29 mouse cellular contexts compared by ENCODE assay signal in genomic region chr1:189173479-189173878, GRCm38 (mm10).
DNase-seq lines count a peak whose midpoint lies in the region; ATAC-seq and TF ChIP-seq lines count a peak whose summit lies in the region.
"Had no signal": no experiment of that assay in that cellular context is flagged by ENCODE, and none has a peak within 500 bp of the region (broad histone marks: within the 10 kb centered on the region; RNA-seq: fewer than 3 reads in every experiment).

No protein-coding gene starts in this region.

- H3K27me3 ChIP-seq in embryonic facial prominence, embryonic 14.5 days (replicated peaks; ENCODE audit: control insufficient read depth, insufficient read depth, low read length), result no peaks in the 10 kb centered on the region
- no peaks in the 10 kb centered on the region for H3K27me3 ChIP-seq in embryonic facial prominence, embryonic 10.5 days (replicated peaks; ENCODE audit: low read depth, poor library complexity, severe bottlenecking)
- H3K27me3 ChIP-seq in lung, embryonic 14.5 days (ENCODE audit: insufficient read depth, low read length), result no peaks in the 10 kb centered on the region
- H3K27me3 ChIP-seq in limb, embryonic 15.5 days, result no peaks in the 10 kb centered on the region
- H3K27me3 ChIP-seq: embryonic facial prominence, embryonic 15.5 days; forebrain, embryonic 12.5 days; heart, embryonic 12.5 days; heart, embryonic 15.5 days; hindbrain, embryonic 13.5 days had no signal

- no peak overlapping the region for H3K4me3 ChIP-seq in embryonic facial prominence, embryonic 14.5 days (ENCODE audit: low read depth, low read length)
- H3K4me3 ChIP-seq in embryonic facial prominence, embryonic 10.5 days, result no peak overlapping the region
- H3K4me3 ChIP-seq in lung, embryonic 14.5 days (ENCODE audit: low read depth, low read length), result no peak overlapping the region
- H3K4me3 ChIP-seq in limb, embryonic 15.5 days, result no peak overlapping the region
- H3K4me3 ChIP-seq: embryonic facial prominence, embryonic 15.5 days; erythroblast, embryonic 14.5 days; forebrain, embryonic 12.5 days; heart, embryonic 12.5 days; heart, embryonic 15.5 days; hindbrain, embryonic 10.5 days; hindbrain, embryonic 13.5 days had no signal

- peaks cover 9% of the 10 kb centered on the region; the same call in 1 of the 2 replicates for H3K4me1 ChIP-seq in embryonic facial prominence, embryonic 14.5 days (ENCODE audit: control insufficient read depth, insufficient read depth, low read length)
- H3K4me1 ChIP-seq in embryonic facial prominence, embryonic 10.5 days, result no peaks in the 10 kb centered on the region
- H3K4me1 ChIP-seq in lung, embryonic 14.5 days (ENCODE audit: insufficient read depth), result 0 out of 2 replicates have a peak, but pooled peaks cover 3% of the 10 kb centered on the region
- peaks cover 2% of the 10 kb centered on the region; the same call in 1 of the 2 replicates for H3K4me1 ChIP-seq in limb, embryonic 15.5 days
- H3K4me1 ChIP-seq: forebrain, embryonic 12.5 days; heart, embryonic 12.5 days; heart, embryonic 15.5 days; hindbrain, embryonic 10.5 days; hindbrain, embryonic 13.5 days had no signal

- H3K27ac ChIP-seq in embryonic facial prominence, embryonic 14.5 days (replicated peaks; ENCODE audit: low read depth, low read length), result no peak overlapping the region
- H3K27ac ChIP-seq in embryonic facial prominence, embryonic 10.5 days (replicated peaks), result no peak overlapping the region
- H3K27ac ChIP-seq in lung, embryonic 14.5 days (ENCODE audit: low read depth), result no peak overlapping the region
- peak overlapping the region; percentile 9; the same call in 1 of the 2 replicates for H3K27ac ChIP-seq in limb, embryonic 15.5 days
- H3K27ac ChIP-seq: embryonic facial prominence, embryonic 15.5 days; forebrain, embryonic 12.5 days; heart, embryonic 15.5 days; hindbrain, embryonic 10.5 days; hindbrain, embryonic 13.5 days had no signal

- WGBS in embryonic facial prominence, embryonic 14.5 days, result 56% methylated on average over 8 of the region's 8 CpGs
- 86% methylated on average over 8 of the region's 8 CpGs for WGBS in embryonic facial prominence, embryonic 10.5 days
- 55% methylated on average over 8 of the region's 8 CpGs for WGBS in lung, embryonic 14.5 days
- WGBS in limb, embryonic 15.5 days, result 31% methylated on average over 8 of the region's 8 CpGs

- ATAC-seq in embryonic facial prominence, embryonic 14.5 days (ENCODE audit: low read depth), result no peak
- no peak for ATAC-seq in lung, embryonic 14.5 days (ENCODE audit: insufficient read depth)
- no peak for ATAC-seq in limb, embryonic 15.5 days (ENCODE audit: insufficient number of reproducible peaks, low FRiP score, low TSS enrichment, low read depth)
- ATAC-seq: activated CD4-positive, CD25-positive, alpha-beta regulatory T cell, adult 4 months; forebrain, embryonic 16.5 days; hindbrain, embryonic 16.5 days; inflammation-experienced regulatory T-cells, adult 6 months; intestine, embryonic 16.5 days had no signal

- peak; percentile 56 for DNase-seq in embryonic facial prominence, embryonic 14.5 days (ENCODE audit: low spot score)
- DNase-seq in embryonic facial prominence, embryonic 10.5 days (ENCODE audit: low spot score), result no peak
- peak; percentile 37 for DNase-seq in lung, embryonic 14.5 days
- no peak for DNase-seq in lung, postnatal 10 days
- DNase-seq in ovary, postnatal 36 days (ENCODE audit: low spot score), result no peak
- DNase-seq: adrenal gland, adult 8-10 months; adrenal gland, postnatal 36 days; cerebellum, adult 11 months; cerebellum, adult 2 months; cerebellum, adult 9-11 months; cerebellum, postnatal 25 days; embryo, embryonic 11 days; gastrocnemius, postnatal 25 days; heart, adult 18-20 months; heart, postnatal 10 days; heart, postnatal 36 days had no signal

- TF ChIP-seq CTCF in lung, embryonic 14.5 days (IDR thresholded peaks at IDR 0.05; ENCODE audit: low read depth), result no peak

- H3K4me2 ChIP-seq in embryonic facial prominence, embryonic 14.5 days (ENCODE audit: low read depth, low read length), result no peak overlapping the region
- no peak overlapping the region for H3K4me2 ChIP-seq in lung, embryonic 14.5 days
- H3K4me2 ChIP-seq in limb, embryonic 15.5 days, result no peak overlapping the region
- H3K4me2 ChIP-seq: embryonic facial prominence, embryonic 15.5 days; forebrain, embryonic 12.5 days; heart, embryonic 12.5 days; heart, embryonic 15.5 days; hindbrain, embryonic 13.5 days had no signal

- H3K9me3 ChIP-seq in embryonic facial prominence, embryonic 14.5 days (ENCODE audit: control insufficient read depth, low read length), result no peaks in the 10 kb centered on the region
- no peaks in the 10 kb centered on the region for H3K9me3 ChIP-seq in embryonic facial prominence, embryonic 10.5 days
- H3K9me3 ChIP-seq in lung, embryonic 14.5 days (ENCODE audit: low read depth, low read length), result no peaks in the 10 kb centered on the region
- H3K9me3 ChIP-seq in limb, embryonic 15.5 days, result no peaks in the 10 kb centered on the region
- H3K9me3 ChIP-seq: embryonic facial prominence, embryonic 15.5 days; forebrain, embryonic 12.5 days; heart, embryonic 12.5 days; heart, embryonic 15.5 days; hindbrain, embryonic 10.5 days; hindbrain, embryonic 13.5 days had no signal

- H3K36me3 ChIP-seq in embryonic facial prominence, embryonic 14.5 days (ENCODE audit: control insufficient read depth, insufficient read depth, low read length), result no peaks in the 10 kb centered on the region
- no peaks in the 10 kb centered on the region for H3K36me3 ChIP-seq in embryonic facial prominence, embryonic 10.5 days (replicated peaks)
- H3K36me3 ChIP-seq in lung, embryonic 14.5 days (ENCODE audit: insufficient read depth), result no peaks in the 10 kb centered on the region
- H3K36me3 ChIP-seq in limb, embryonic 15.5 days, result no peaks in the 10 kb centered on the region
- H3K36me3 ChIP-seq: embryonic facial prominence, embryonic 15.5 days; forebrain, embryonic 12.5 days; heart, embryonic 12.5 days; heart, embryonic 15.5 days; hindbrain, embryonic 10.5 days; hindbrain, embryonic 13.5 days had no signal

- no peak overlapping the region for H3K9ac ChIP-seq in embryonic facial prominence, embryonic 14.5 days (ENCODE audit: low read depth, low read length)
- no peak overlapping the region for H3K9ac ChIP-seq in lung, embryonic 14.5 days
- H3K9ac ChIP-seq in limb, embryonic 15.5 days, result no peak overlapping the region
- H3K9ac ChIP-seq: embryonic facial prominence, embryonic 15.5 days; forebrain, embryonic 12.5 days; heart, embryonic 12.5 days; heart, embryonic 15.5 days; hindbrain, embryonic 13.5 days had no signal

Comparison
In these comparisons a context has a peak if more than half of its experiments do, and no peak if none do; other contexts are left out.
1. DNase-seq: peak in embryonic facial prominence, embryonic 14.5 days (single experiment) and lung, embryonic 14.5 days (single experiment); none in embryonic facial prominence, embryonic 10.5 days (single experiment), lung, postnatal 10 days (single experiment) and ovary, postnatal 36 days (single experiment).